In the genomic region with DNA sequence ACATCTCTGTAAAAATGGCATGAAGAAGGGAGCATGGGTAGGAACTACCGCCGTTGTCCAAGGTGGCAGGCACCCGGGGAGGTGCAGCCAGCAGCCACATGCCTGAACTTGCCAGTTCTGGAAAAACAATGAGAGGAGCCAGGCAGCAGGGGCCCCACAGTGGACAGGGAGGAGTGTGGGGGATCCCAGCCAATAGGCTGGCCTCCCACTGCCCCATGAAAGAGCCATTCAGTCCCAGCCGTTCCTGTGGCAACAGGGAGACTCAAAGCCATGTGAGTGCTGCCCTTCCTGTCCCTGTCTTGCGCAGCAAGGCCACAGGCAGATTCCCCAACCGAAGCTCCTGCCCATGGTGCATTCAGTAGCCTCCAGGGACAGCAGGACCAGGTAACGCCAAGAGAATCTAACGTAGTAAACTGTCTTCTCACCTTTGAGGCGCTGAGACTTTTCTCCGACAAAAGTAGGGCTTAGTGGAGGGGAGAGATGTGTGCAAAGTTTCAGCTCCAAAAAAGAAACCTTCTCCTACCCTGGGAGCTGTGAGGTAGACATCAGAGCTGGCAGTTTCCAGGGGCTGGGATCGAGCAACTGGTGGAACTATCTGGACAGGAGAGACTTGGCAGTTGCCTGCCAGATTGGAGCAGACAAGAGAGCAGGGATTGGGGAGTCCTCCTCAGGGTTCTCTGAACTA, we compare ENCODE assay signal across 8 mouse cellular contexts. TPM values are rescaled to one million over a fixed set of nuclear protein-coding genes. Genes with fewer than 3 reads are reported as not detected.
A peak's percentile ranks its signal among the peaks of the same experiment; 100 is the strongest.
DNase-seq lines count a peak whose midpoint lies in the region; ATAC-seq lines count a peak whose summit lies in the region.

No protein-coding gene starts in this region.

- H3K36me3 ChIP-seq in hindbrain, embryonic 14.5 days (replicated peaks; ENCODE audit: control insufficient read depth, insufficient read depth): no peaks in the 10 kb centered on the region

- WGBS in hindbrain, embryonic 14.5 days: 18% methylated on average over 11 of the region's 11 CpGs

- peak; percentile 98 for DNase-seq in heart, adult 11 months
- no peak for DNase-seq in heart, adult 8-10 months (ENCODE audit: low spot score)
- DNase-seq in adrenal gland, postnatal 14 days: peak; percentile 74
- peak; percentile 52 for DNase-seq in fibroblast of lung, adult 2 months (ENCODE audit: low read depth)
- DNase-seq in hindbrain, embryonic 14.5 days (ENCODE audit: low spot score): no peak
- peak; percentile 62 for DNase-seq in neural tube, embryonic 10.5 days (ENCODE audit: extremely low spot score, low spot score)
- DNase-seq in urinary bladder, adult 18-20 months (ENCODE audit: low spot score in 2 of 2): no peak

- no peak overlapping the region for H3K4me3 ChIP-seq in hindbrain, embryonic 14.5 days (replicated peaks; ENCODE audit: low read length)

- no peaks in the 10 kb centered on the region for H3K27me3 ChIP-seq in hindbrain, embryonic 14.5 days (ENCODE audit: control insufficient read depth, insufficient read depth, low read length)

- H3K9me3 ChIP-seq in hindbrain, embryonic 14.5 days (ENCODE audit: control insufficient read depth, low read length): no peaks in the 10 kb centered on the region

- peaks cover 19% of the 10 kb centered on the region for H3K4me1 ChIP-seq in hindbrain, embryonic 14.5 days (replicated peaks; ENCODE audit: control insufficient read depth, insufficient read depth, low read length)

- peak overlapping the region; percentile 31 for H3K4me2 ChIP-seq in hindbrain, embryonic 14.5 days (replicated peaks)

- H3K9ac ChIP-seq in hindbrain, embryonic 14.5 days: 0 out of 2 replicates have a peak overlapping the region, but pooled peaks have one; percentile 10

- peak; percentile 58; the same call in 1 of the 2 replicates for ATAC-seq in hindbrain, embryonic 14.5 days (ENCODE audit: low FRiP score)
- no peak for ATAC-seq in erythroblast, adult 5-6 weeks (replicated peaks; ENCODE audit: low FRiP score, poor library complexity, severe bottlenecking)

- peak overlapping the region; percentile 78 for H3K27ac ChIP-seq in hindbrain, embryonic 14.5 days

RNA-seq across cellular contexts. Expression of gene Usp2, which starts 5.2 kb away (rescaled TPM):
- 100 to 1,000 TPM; 160 to 205 (median 195) TPM for total RNA-seq in heart, adult 8-10 months (2022)
- total RNA-seq in adrenal gland, postnatal 14 days (2021): 49.5 and 54.9 TPM in 2 replicates
- 8.4 and 11.6 TPM in 2 replicates for polyA plus RNA-seq in hindbrain, embryonic 14.5 days (2014; fragmentation: Nextera tagmentation; extraction: Ambion mirVana)
- total RNA-seq in erythroblast, adult 5-6 weeks (2015; ENCODE audit: low replicate concordance): 1.0 and 1.3 TPM in 2 replicates
- 0.28 and 5.7 TPM in 2 replicates for total RNA-seq in erythroblast, adult 5-6 weeks (2017; ENCODE audit: low replicate concordance)

RNA-seq across cellular contexts. Expression of gene Thy1, which starts 28.9 kb away (rescaled TPM):
- 10 to 100 TPM in 2 of 4 experiments, 1 to 10 TPM in 2; 8.9 to 12.4 (median 11.0) TPM for total RNA-seq in heart, adult 8-10 months (2022)
- 35.7 and 56.8 TPM in 2 replicates for total RNA-seq in adrenal gland, postnatal 14 days (2021)
- 6.2 and 9.6 TPM in 2 replicates for polyA plus RNA-seq in hindbrain, embryonic 14.5 days (2014; fragmentation: Nextera tagmentation; extraction: Ambion mirVana)
- 1.5 and 9.0 TPM in 2 replicates for total RNA-seq in erythroblast, adult 5-6 weeks (2015; ENCODE audit: low replicate concordance)
- 5.0 TPM in 1 of 2 replicates, not detected in the other for total RNA-seq in erythroblast, adult 5-6 weeks (2017; ENCODE audit: low replicate concordance)

RNA-seq across cellular contexts. Expression of gene Mfrp, which starts 29.5 kb away (rescaled TPM):
- not detected for total RNA-seq in heart, adult 8-10 months (2022)
- not detected in 2 replicates for total RNA-seq in adrenal gland, postnatal 14 days (2021)
- 0.31 and 0.41 TPM in 2 replicates for polyA plus RNA-seq in hindbrain, embryonic 14.5 days (2014; fragmentation: Nextera tagmentation; extraction: Ambion mirVana)
- total RNA-seq in erythroblast, adult 5-6 weeks (2015; ENCODE audit: low replicate concordance): not detected in 2 replicates
- not detected in 2 replicates for total RNA-seq in erythroblast, adult 5-6 weeks (2017; ENCODE audit: low replicate concordance)

RNA-seq across cellular contexts. Expression of gene C1qtnf5, which starts 35.0 kb away (rescaled TPM):
- 10 to 100 TPM in 1 of 4 experiments, 1 to 10 TPM in 3; 7.6 to 12.9 (median 8.9) TPM for total RNA-seq in heart, adult 8-10 months (2022)
- total RNA-seq in adrenal gland, postnatal 14 days (2021): 11.1 and 14.9 TPM in 2 replicates
- 7.0 and 8.0 TPM in 2 replicates for polyA plus RNA-seq in hindbrain, embryonic 14.5 days (2014; fragmentation: Nextera tagmentation; extraction: Ambion mirVana)
- total RNA-seq in erythroblast, adult 5-6 weeks (2015; ENCODE audit: low replicate concordance): 2.1 TPM in 1 of 2 replicates, not detected in the other
- not detected in 2 replicates for total RNA-seq in erythroblast, adult 5-6 weeks (2017; ENCODE audit: low replicate concordance)

RNA-seq across cellular contexts. Expression of gene Gm49380, which starts 41.2 kb away (rescaled TPM):
- under 1 TPM; 0.11 to 0.47 (median 0.30) TPM for total RNA-seq in heart, adult 8-10 months (2022)
- total RNA-seq in adrenal gland, postnatal 14 days (2021): 0.15 and 0.52 TPM in 2 replicates
- 0.35 TPM in 1 of 2 replicates, not detected in the other for polyA plus RNA-seq in hindbrain, embryonic 14.5 days (2014; fragmentation: Nextera tagmentation; extraction: Ambion mirVana)
- total RNA-seq in erythroblast, adult 5-6 weeks (2015; ENCODE audit: low replicate concordance): not detected in 2 replicates
- total RNA-seq in erythroblast, adult 5-6 weeks (2017; ENCODE audit: low replicate concordance): not detected in 2 replicates

Comparison
In these comparisons a context has a peak if more than half of its experiments do, and no peak if none do; other contexts are left out.
1. DNase-seq: peak in heart, adult 11 months (single experiment), adrenal gland, postnatal 14 days (single experiment), fibroblast of lung, adult 2 months (single experiment) and neural tube, embryonic 10.5 days (single experiment); none in heart, adult 8-10 months (single experiment), hindbrain, embryonic 14.5 days (single experiment) and urinary bladder, adult 18-20 months (0 of 2).